Mouse (Mus musculus): ENCODE data around the gene Hnrnpl.

Gene Hnrnpl

GRCm38 (mm10) chr7:28859953-28860352 lies 51.6 kb downstream of the Hnrnpl start:
- CTCF ChIA-PET, result interaction anchor here in 1 of 4 experiments (0.5 to 1.6 kb wide), 2 partner anchors 23 to 158 kb away, joined by 3 read pairs; no protein-coding TSS in a partner anchor
- POLR2A ChIA-PET, result interaction anchor here in 2 of 4 experiments (1.0 to 1.3 kb wide), 3 partner anchors 47 to 141 kb away, joined by 3 to 4 read pairs (median 4); no protein-coding TSS in a partner anchor

GRCm38 (mm10) chr7:28860898-28861297 lies 52.6 kb downstream of the Hnrnpl start:
- ChIA-PET POLR2A (interaction anchor here in 1 of 4 experiments (0.6 to 2.2 kb wide), 7 partner anchors 11 to 211 kb away, joined by 3 to 7 read pairs (median 5); partner anchors contain the start of genes Hnrnpl and Sirt2), CTCF (interaction anchor here in 3 of 4 experiments (1.3 to 1.6 kb wide), 3 partner anchors 22 to 81 kb away, joined by 3 to 4 read pairs (median 3); no protein-coding TSS in a partner anchor)

GRCm38 (mm10) chr7:28862817-28863499 lies 54.6 kb downstream of the Hnrnpl start:
- POLR2A ChIA-PET, result interaction anchor here in 1 of 4 experiments (0.7 to 1.9 kb wide), 2 partner anchors 13 to 386 kb away, joined by 3 to 7 read pairs; no protein-coding TSS in a partner anchor
- CTCF ChIA-PET, result no interaction called here

GRCm38 (mm10) chr7:28863540-28863939 lies 55.2 kb downstream of the Hnrnpl start, which contains the start of gene Lgals7:
Lgals7 (plus strand) TSS chr7:28863853.
- CTCF ChIA-PET, result interaction anchor here in 2 of 4 experiments (0.6 to 1.2 kb wide), 2 partner anchors 71 to 173 kb away, joined by 4 to 5 read pairs; no protein-coding TSS in a partner anchor
- POLR2A ChIA-PET, result interaction anchor here in 2 of 4 experiments (0.5 to 2.8 kb wide), 6 partner anchors 31 to 385 kb away, joined by 3 to 8 read pairs (median 4); partner anchors contain the start of genes Eif3k (in 1 of the 2) and Map4k1 (in 1 of the 2)

- CTCF ChIA-PET, result interaction anchor here (0.6 to 1.7 kb wide), 7 partner anchors 16 to 172 kb away, joined by 3 to 5 read pairs (median 4); no protein-coding TSS in a partner anchor
- POLR2A ChIA-PET, result interaction anchor here (0.5 to 2.8 kb wide), 15 partner anchors 8 to 259 kb away, joined by 3 to 9 read pairs (median 4); partner anchors contain the start of genes Eif3k (in 1 of the 4), Map4k1 (in 1 of the 4) and Sirt2 (in 1 of the 4)
Observed at GRCm38 (mm10) chr7:28864288-28864750, 56.0 kb downstream of the Hnrnpl start.

GRCm38 (mm10) chr7:28865481-28866300 lies 57.4 kb downstream of the Hnrnpl start:
- ChIA-PET CTCF (interaction anchor here in 3 of 4 experiments (0.6 to 1.7 kb wide), 12 partner anchors 14 to 1672 kb away, joined by 3 to 16 read pairs (median 4); partner anchors contain the start of genes Mrps12 (in 1 of the 3) and Sars2 (in 1 of the 3)), POLR2A (interaction anchor here (0.5 to 2.8 kb wide), 22 partner anchors 12 to 422 kb away, joined by 3 to 10 read pairs (median 4); partner anchors contain the start of genes Actn4 (in 1 of the 4), Mrps12 (in 1 of the 4) and Sars2 (in 1 of the 4))

- ChIA-PET POLR2A (interaction anchor here in 3 of 4 experiments (0.6 to 4.6 kb wide), 26 partner anchors 15 to 379 kb away, joined by 3 to 29 read pairs (median 3); partner anchors contain the start of genes Actn4 (in 1 of the 3), Capn12 (in 1 of the 3), Mrps12 (in 1 of the 3) and Sars2 (in 1 of the 3)), CTCF (interaction anchor here (0.6 to 3.2 kb wide), 22 partner anchors 13 to 430 kb away, joined by 3 to 13 read pairs (median 4); partner anchors contain the start of genes Mrps12 (in 2 of the 4), Sars2 (in 2 of the 4), Fam98c (in 1 of the 4) and Gmfg (in 1 of the 4))
Observed at GRCm38 (mm10) chr7:28866769-28867507, 58.6 kb downstream of the Hnrnpl start.

GRCm38 (mm10) chr7:28867508-28868340 lies 59.4 kb downstream of the Hnrnpl start:
- ChIA-PET CTCF (interaction anchor here (0.6 to 3.2 kb wide), 39 partner anchors 12 to 1327 kb away, joined by 3 to 17 read pairs (median 4); partner anchors contain the start of genes Fam98c (in 1 of the 4), Gmfg (in 1 of the 4), Hnrnpl (in 1 of the 4) and Map4k1 (in 1 of the 4)), POLR2A (interaction anchor here in 3 of 4 experiments (0.6 to 4.6 kb wide), 22 partner anchors 11 to 380 kb away, joined by 3 to 29 read pairs (median 3); partner anchors contain the start of genes Sars2 (in 3 of the 3), Mrps12 (in 2 of the 3), Capn12 (in 1 of the 3) and Hnrnpl (in 1 of the 3))

GRCm38 (mm10) chr7:28870901-28871664 lies 62.7 kb downstream of the Hnrnpl start:
- CTCF ChIA-PET, result interaction anchor here (0.6 to 2.0 kb wide), 15 partner anchors 9 to 239 kb away, joined by 3 to 8 read pairs (median 4); no protein-coding TSS in a partner anchor
- POLR2A ChIA-PET, result interaction anchor here (0.5 to 4.6 kb wide), 31 partner anchors 8 to 523 kb away, joined by 3 to 29 read pairs (median 3); partner anchors contain the start of genes Capn12 (in 3 of the 4), Med29 (in 1 of the 4), Mrps12 (in 1 of the 4) and Paf1 (in 1 of the 4)

All from embryonic stem cell, embryonic (primary cell).